Mouse (Mus musculus): ENCODE data around the gene Mllt11. TPM values are rescaled to one million over a fixed set of nuclear protein-coding genes. Genes with fewer than 3 reads are reported as not detected.

The Mllt11 gene
- polyA plus RNA-seq, 1 experiment: 12.3 TPM

- whole genome bisulfite sequencing: 68% methylated on average over 1 of the region's 1 CpGs
- Histone ChIP-seq H3K4me3 (replicated peaks; ENCODE audit: extremely low read depth, low read depth, low read length) (no peak overlapping the region), H3K4me1 (ENCODE audit: control insufficient read depth, insufficient read depth, low read length) (no peaks in the 10 kb centered on the region; the same call in 1 of the 2 replicates)
- DNase-seq: no peak
- TF ChIP-seq CTCF (IDR thresholded peaks at IDR 0.05; ENCODE audit: insufficient read depth, low read length) (no peak), POLR2A (IDR thresholded peaks at IDR 0.05; ENCODE audit: borderline replicate concordance, extremely low read depth, low read depth, low read length) (no peak)
Observed at GRCm38 (mm10) chr3:95181841-95182240, 50.1 kb downstream of the Mllt11 start.

- H3K4me1 ChIP-seq (ENCODE audit: control insufficient read depth, insufficient read depth, low read length): no peaks in the 10 kb centered on the region
- WGBS: 54% methylated on average over 3 of the region's 3 CpGs
- TF ChIP-seq POLR2A (IDR thresholded peaks at IDR 0.05; ENCODE audit: borderline replicate concordance, extremely low read depth, low read depth, low read length) (no peak), CTCF (IDR thresholded peaks at IDR 0.05; ENCODE audit: insufficient read depth, low read length) (no peak)
- H3K4me3 ChIP-seq (replicated peaks; ENCODE audit: extremely low read depth, low read depth, low read length): no peak overlapping the region
- DNase-seq: no peak
Observed at GRCm38 (mm10) chr3:95179890-95180289, 52.1 kb downstream of the Mllt11 start.

GRCm38 (mm10) chr3:95178948-95179347, 53.0 kb downstream of the Mllt11 start:
- WGBS: 86% methylated on average over 5 of the region's 5 CpGs
- DNase-seq: no peak
- Histone ChIP-seq H3K4me1 (ENCODE audit: control insufficient read depth, insufficient read depth, low read length) (no peaks in the 10 kb centered on the region), H3K4me3 (replicated peaks; ENCODE audit: extremely low read depth, low read depth, low read length) (no peak overlapping the region)
- TF ChIP-seq CTCF (IDR thresholded peaks at IDR 0.05; ENCODE audit: insufficient read depth, low read length) (no peak), POLR2A (IDR thresholded peaks at IDR 0.05; ENCODE audit: borderline replicate concordance, extremely low read depth, low read depth, low read length) (no peak)

- H3K4me1 ChIP-seq (ENCODE audit: control insufficient read depth, insufficient read depth, low read length): no peaks in the 10 kb centered on the region
- no peak overlapping the region for H3K4me3 ChIP-seq (replicated peaks; ENCODE audit: extremely low read depth, low read depth, low read length)
- DNase-seq: no peak
- TF ChIP-seq POLR2A (IDR thresholded peaks at IDR 0.05; ENCODE audit: borderline replicate concordance, extremely low read depth, low read depth, low read length): no peak
- TF ChIP-seq CTCF (IDR thresholded peaks at IDR 0.05; ENCODE audit: insufficient read depth, low read length): no peak
- 51% methylated on average over 6 of the region's 6 CpGs for WGBS
Observed at GRCm38 (mm10) chr3:95177583-95177982, 54.4 kb downstream of the Mllt11 start.

GRCm38 (mm10) chr3:95176500-95176899, 55.5 kb downstream of the Mllt11 start:
- 78% methylated on average over 3 of the region's 3 CpGs for WGBS
- no peak overlapping the region for H3K4me3 ChIP-seq (replicated peaks; ENCODE audit: extremely low read depth, low read depth, low read length)
- no peak for DNase-seq
- no peak for TF ChIP-seq CTCF (IDR thresholded peaks at IDR 0.05; ENCODE audit: insufficient read depth, low read length)
- no peak for TF ChIP-seq POLR2A (IDR thresholded peaks at IDR 0.05; ENCODE audit: borderline replicate concordance, extremely low read depth, low read depth, low read length)
- no peaks in the 10 kb centered on the region for H3K4me1 ChIP-seq (ENCODE audit: control insufficient read depth, insufficient read depth, low read length)

GRCm38 (mm10) chr3:95174011-95174592, 57.9 kb downstream of the Mllt11 start:
- 15% methylated on average over 16 of the region's 16 CpGs for WGBS
- Histone ChIP-seq H3K4me1 (ENCODE audit: control insufficient read depth, insufficient read depth, low read length) (no peaks in the 10 kb centered on the region), H3K4me3 (replicated peaks; ENCODE audit: extremely low read depth, low read depth, low read length) (no peak overlapping the region)
- DNase-seq: peak; percentile 90
- peak; percentile 91 for TF ChIP-seq CTCF (IDR thresholded peaks at IDR 0.05; ENCODE audit: insufficient read depth, low read length)
- TF ChIP-seq POLR2A (IDR thresholded peaks at IDR 0.05; ENCODE audit: borderline replicate concordance, extremely low read depth, low read depth, low read length): no peak

- Histone ChIP-seq H3K4me1 (ENCODE audit: control insufficient read depth, insufficient read depth, low read length) (no peaks in the 10 kb centered on the region), H3K4me3 (replicated peaks; ENCODE audit: extremely low read depth, low read depth, low read length) (no peak overlapping the region)
- DNase-seq: peak; percentile 32
- TF ChIP-seq CTCF (IDR thresholded peaks at IDR 0.05; ENCODE audit: insufficient read depth, low read length) (no peak), POLR2A (IDR thresholded peaks at IDR 0.05; ENCODE audit: borderline replicate concordance, extremely low read depth, low read depth, low read length) (no peak)
- 25% methylated on average over 58 of the region's 58 CpGs for WGBS
Observed at GRCm38 (mm10) chr3:95173256-95173949, 58.6 kb downstream of the Mllt11 start.

GRCm38 (mm10) chr3:95172526-95173255, 59.3 kb downstream of the Mllt11 start:
- TF ChIP-seq POLR2A (IDR thresholded peaks at IDR 0.05; ENCODE audit: borderline replicate concordance, extremely low read depth, low read depth, low read length): no peak
- TF ChIP-seq CTCF (IDR thresholded peaks at IDR 0.05; ENCODE audit: insufficient read depth, low read length): no peak
- Histone ChIP-seq H3K4me3 (replicated peaks; ENCODE audit: extremely low read depth, low read depth, low read length) (no peak overlapping the region), H3K4me1 (ENCODE audit: control insufficient read depth, insufficient read depth, low read length) (no peaks in the 10 kb centered on the region)
- no peak for DNase-seq
- 52% methylated on average over 81 of the region's 84 CpGs for WGBS

- 70% methylated on average over 6 of the region's 6 CpGs for whole genome bisulfite sequencing
- DNase-seq: no peak
- TF ChIP-seq CTCF (IDR thresholded peaks at IDR 0.05; ENCODE audit: insufficient read depth, low read length) (no peak), POLR2A (IDR thresholded peaks at IDR 0.05; ENCODE audit: borderline replicate concordance, extremely low read depth, low read depth, low read length) (no peak)
- Histone ChIP-seq H3K4me1 (ENCODE audit: control insufficient read depth, insufficient read depth, low read length) (no peaks in the 10 kb centered on the region), H3K4me3 (replicated peaks; ENCODE audit: extremely low read depth, low read depth, low read length) (no peak overlapping the region)
Observed at GRCm38 (mm10) chr3:95171105-95171504, 60.9 kb downstream of the Mllt11 start.

All from lung, adult 2 months (tissue).